Mouse (Mus musculus) adrenal gland, postnatal 4 days (tissue): ENCODE measurements around the gene H2-Q4. TPM values are rescaled to one million over a fixed set of nuclear protein-coding genes. Genes with fewer than 3 reads are reported as not detected.
"Not testable (repeated sequence)": the region's sequence is repeated elsewhere in the genome, so short reads cannot be mapped to it uniquely, and the experiment has no call there.

ENCODE experiments used
- DNase-seq, 2 experiments: peaks; one replicate each; pipeline ENCODE4 v3.0.0; 2021 to 2022; ENCODE audit warnings: low spot score in 2 of 2, mixed read lengths in 2 of 2
- long read RNA-seq, 2 experiments: library from polyadenylated mRNA; stranded (forward); transcript quantifications; one replicate each; pipeline ENCODE4 v2.0.0; 2021
- total RNA-seq, 2 experiments: library from RNA; stranded (reverse); gene quantifications; 2 replicates each; pipeline ENCODE4 v1.2.3; 2021

The H2-Q4 gene
- 10 to 100 TPM; 26.0 to 26.5 TPM for total RNA-seq
- long read RNA-seq, experiment 1, partial matches to known transcripts, result 0 of 2 reads
- long read RNA-seq, experiment 1, other reads (novel, unspliced or antisense), result 2 of 2 reads
- long read RNA-seq, experiment 2, result 0 reads

GRCm38 (mm10) chr17:35379369-35379728 lies at the start of gene H2-Q4:
Gene H2-Q4, plus strand, starts transcription at chr17:35379617.
- peak; percentile 73 to 86 for DNase-seq

DNA sequence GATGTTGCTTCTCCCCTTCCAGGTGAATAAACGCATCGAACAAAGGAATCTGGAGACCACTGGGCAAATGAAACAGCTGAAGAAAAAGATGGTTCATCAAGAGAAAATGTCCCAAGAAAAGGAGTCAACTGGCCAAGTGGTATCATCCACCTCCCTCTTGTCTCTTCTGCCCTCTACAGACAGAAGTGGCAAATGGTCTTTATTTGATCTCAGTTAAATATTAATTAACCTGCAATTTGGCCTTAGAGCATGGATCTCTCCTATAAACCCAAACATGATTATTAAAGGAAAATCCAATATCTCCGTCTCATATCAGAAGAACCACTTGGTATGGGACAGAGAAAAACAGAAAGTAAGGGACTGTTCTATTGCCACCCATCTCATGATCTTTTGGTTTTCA lies 49.7 kb upstream of the H2-Q4 start:
- not testable (repeated sequence) for DNase-seq

DNA sequence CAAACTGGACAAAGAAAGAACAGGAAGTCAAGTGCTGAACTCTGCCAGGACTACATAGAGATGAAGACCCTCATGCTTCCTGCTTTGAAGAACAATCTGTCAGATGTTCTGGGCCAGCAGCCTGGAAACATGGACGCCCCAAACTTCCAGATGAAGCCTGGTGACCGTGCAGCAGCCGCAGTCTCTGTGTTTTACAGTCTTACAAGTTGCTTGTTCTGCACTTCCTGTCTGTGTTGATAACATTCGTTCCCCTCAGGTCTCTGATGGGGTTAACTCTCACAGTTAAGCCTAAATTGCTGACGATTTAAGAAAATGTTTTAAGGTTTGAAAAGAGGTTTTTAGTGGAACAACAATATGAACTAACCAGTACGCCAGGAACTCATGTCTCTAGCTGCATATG lies 47.9 kb upstream of the H2-Q4 start:
- not testable (repeated sequence) for DNase-seq

DNA sequence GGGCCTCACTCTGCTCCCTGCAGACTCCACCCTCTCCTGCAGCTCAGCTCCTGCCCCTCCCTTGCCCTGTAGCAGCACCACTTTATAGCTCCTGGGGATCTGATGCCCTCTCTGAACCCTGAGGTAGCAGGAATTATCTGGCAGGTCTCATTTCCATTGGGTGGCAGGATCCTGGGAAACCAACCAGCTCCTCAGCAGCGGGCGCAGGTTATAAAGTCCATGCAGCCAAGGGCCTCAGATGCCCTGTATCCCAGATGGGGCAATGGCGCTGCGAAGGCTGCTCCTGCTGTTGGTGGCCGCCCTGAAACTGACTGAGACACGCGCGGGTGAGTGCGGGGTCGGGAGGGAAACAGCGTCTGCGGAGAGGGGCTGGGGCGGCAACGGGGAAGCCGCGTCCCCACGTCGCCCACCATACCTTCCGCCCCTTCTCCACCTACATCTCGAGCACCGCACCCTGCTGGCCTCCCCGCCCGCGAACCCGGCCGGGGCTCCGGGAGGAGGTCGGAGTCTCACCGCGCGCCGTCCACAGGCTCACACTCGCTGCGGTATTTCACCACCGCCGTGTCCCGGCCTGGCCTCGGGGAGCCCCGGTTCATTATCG lies 37.2 kb upstream of the H2-Q4 start, which contains the start of gene H2-Q2:
H2-Q2 (plus strand) TSS at position 172 of the 601 bp plus-strand sequence.
- DNase-seq, result no peak

GRCm38 (mm10) chr17:35342711-35343476 lies 36.5 kb upstream of the H2-Q4 start:
- no peak for DNase-seq

DNA sequence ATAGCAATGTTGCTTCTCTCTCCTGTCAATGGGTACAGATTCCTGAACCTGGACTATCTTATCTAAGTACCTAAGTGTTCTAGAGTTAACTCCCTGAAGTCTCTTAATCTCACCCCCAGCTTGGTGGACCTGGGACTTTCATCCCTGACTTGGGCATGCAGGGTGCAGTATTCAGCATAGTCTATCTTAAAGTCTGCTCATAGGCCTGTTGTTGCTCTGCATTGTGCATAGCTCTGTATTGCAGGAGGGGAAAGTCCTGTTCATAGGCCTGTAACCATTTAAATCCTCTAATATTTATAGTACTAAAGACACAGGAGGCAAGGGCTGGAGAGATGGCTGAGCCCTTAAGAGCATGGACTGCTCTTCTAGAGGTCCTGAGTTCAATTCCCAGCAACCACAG lies 31.8 kb upstream of the H2-Q4 start:
- not testable (repeated sequence) for DNase-seq

DNA sequence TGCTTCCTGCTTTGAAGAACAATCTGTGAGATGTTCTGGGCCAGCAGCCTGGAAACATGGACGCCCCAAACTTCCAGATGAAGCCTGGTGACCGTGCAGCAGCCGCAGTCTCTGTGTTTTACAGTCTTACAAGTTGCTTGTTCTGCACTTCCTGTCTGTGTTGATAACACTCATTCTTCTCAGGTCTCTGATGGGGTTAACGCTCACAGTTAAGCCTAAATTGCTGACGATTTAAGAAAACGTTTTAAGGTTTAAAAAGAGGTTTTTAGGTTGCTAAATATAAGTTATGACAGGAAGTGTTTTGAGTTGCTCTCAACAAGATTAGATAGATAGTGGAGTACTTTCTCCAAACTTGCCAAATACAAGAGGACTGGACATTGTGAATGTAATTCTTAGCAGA lies 26.1 kb upstream of the H2-Q4 start:
- DNase-seq, result not testable (repeated sequence)

DNA sequence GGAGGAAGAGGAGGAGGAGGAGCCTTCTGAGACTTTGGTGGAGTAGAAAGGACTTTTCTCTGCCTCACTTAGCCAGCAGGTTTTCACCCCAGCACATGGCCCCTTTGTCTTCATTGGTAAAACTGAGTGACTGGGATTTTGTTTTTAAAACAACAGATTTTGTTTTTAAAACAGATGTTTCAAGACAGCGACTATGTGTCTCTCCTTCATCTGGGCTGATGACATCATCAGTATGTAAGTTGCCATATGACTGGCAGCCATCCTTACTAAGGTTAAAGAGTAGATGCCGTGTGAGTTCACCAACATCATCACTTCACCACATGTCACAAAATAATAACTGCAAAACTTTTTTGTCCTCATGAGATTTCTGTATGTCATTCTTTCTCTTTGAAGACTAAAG lies 25.3 kb upstream of the H2-Q4 start:
- DNase-seq, result no peak

DNA sequence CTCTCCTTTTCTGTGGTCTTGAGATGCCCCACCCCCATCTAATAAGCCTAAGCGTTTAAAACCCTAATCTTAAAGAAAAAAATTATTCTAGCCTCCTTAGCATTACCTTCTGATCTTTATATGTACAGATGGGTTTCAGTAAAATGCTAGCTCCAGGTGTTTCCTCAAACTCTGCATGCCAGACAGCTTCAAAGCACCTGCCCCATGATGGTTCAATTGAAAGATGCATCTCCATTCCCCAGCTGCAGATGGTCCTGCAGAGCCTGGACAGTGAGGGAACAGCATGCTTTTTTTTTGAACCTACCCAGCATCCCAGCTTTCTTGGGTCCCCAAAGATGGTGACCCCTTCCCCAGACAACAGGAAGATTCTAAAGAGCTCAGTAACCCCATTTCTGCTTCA lies 22.3 kb upstream of the H2-Q4 start:
- DNase-seq, result no peak

- no peak for DNase-seq
Observed at GRCm38 (mm10) chr17:35358763-35359469, 20.5 kb upstream of the H2-Q4 start.

GRCm38 (mm10) chr17:35359470-35359862 lies 20.0 kb upstream of the H2-Q4 start:
- no peak for DNase-seq

GRCm38 (mm10) chr17:35379729-35380451 lies 473 bp downstream of the H2-Q4 start:
- DNase-seq, result peak; percentile 15 to 19

DNA sequence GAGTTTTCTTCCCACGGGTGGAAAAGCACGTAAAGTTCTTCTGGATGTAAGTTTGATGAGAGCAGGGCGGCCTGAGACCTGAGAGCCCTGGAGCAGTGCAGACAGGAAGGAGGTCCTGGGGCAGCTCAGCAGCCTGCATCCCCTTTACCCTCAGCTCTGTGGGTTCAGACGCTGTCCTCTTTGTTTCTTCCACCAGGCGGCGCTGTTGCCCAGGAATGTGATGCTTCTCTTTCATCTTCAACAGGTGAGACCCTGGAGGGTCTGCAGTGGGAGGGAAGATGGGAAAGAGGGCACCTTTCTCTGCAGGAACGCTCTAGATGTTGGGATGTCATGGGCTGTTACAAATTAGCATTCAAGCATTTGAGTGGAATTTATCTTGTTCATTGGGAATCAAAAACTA lies 10.4 kb downstream of the H2-Q4 start:
- DNase-seq, result not testable (repeated sequence)

DNA sequence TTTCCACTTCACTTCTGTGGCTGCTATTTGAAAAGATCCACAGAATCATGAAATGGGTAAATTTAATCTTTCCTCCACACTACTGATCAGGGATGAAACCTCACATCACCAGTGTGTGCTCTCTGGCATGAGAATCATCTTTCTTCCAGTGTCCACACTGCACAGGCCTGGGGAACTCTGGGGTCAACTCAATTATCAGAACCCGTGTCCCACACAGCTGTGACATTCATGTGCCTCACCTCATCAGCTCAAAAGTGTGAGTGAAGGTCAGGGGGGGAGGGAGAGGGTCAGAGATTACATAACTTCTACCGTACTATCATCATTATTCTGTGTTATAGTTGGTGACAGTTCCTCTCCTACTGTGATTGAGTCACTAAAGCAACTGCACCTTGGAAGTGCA lies 13.3 kb downstream of the H2-Q4 start:
- DNase-seq, result not testable (repeated sequence)

- not testable (repeated sequence) for DNase-seq
Observed at GRCm38 (mm10) chr17:35393864-35394800, 14.7 kb downstream of the H2-Q4 start.

GRCm38 (mm10) chr17:35396956-35397355 lies 17.5 kb downstream of the H2-Q4 start:
- DNase-seq, result not testable (repeated sequence)

- not testable (repeated sequence) for DNase-seq
Observed at GRCm38 (mm10) chr17:35413057-35413456, 33.6 kb downstream of the H2-Q4 start.

GRCm38 (mm10) chr17:35415273-35416129 lies 36.1 kb downstream of the H2-Q4 start:
- not testable (repeated sequence) for DNase-seq

DNA sequence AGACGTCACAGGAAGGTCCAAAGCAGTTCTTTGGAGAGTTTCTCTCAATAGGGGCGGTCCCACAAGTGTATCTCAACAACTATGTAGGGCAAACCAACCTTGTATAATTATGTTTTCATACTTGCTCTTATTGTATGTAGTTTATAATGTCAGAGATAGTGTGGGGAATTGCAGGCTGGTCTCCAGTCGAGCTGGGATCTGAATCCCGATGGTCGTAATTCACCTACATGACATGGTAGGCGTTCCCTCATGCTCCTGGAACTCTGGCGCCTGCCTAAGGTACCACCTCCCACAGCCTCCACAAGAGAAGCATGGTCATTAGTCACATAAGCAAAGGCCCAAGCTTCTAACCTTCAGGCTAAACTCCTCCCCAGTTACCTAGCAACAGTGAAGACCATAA lies 39.4 kb downstream of the H2-Q4 start:
- no peak for DNase-seq
